Mouse (Mus musculus) liver, embryonic 14.5 days (tissue): Measurements from ENCODE around the gene Cebpe. TPM values are rescaled to one million over a fixed set of nuclear protein-coding genes. Genes with fewer than 3 reads are reported as not detected.

ENCODE experiments used
- ATAC-seq: fragments of 200-750 bp; cut with Nextera tagmentation; 2 replicates; pipeline ENCODE4 v1.8.0; 2017; ENCODE audit warnings: moderate number of reproducible peaks, mild to moderate bottlenecking, moderate library complexity; ENCODE audit not compliant: insufficient read depth
- DNase-seq, 3 experiments: peaks; one replicate each; pipeline ENCODE4 v3.0.0-alpha.2; 2012 to 2013; ENCODE audit warnings: low read depth in 3 of 3, low spot score in 3 of 3
- H3K27ac ChIP-seq: fragments of 300-500 bp; sonication (generic); 2 replicates; pipeline ENCODE4 v1.5.1; 2014; ENCODE audit warnings: moderate library complexity, mild to moderate bottlenecking, control low read depth, inconsistent platforms
- H3K27me3 ChIP-seq: fragments of 300-500 bp; sonication (generic); 2 replicates; pipeline ENCODE4 v1.6.1; 2014; ENCODE audit warnings: mild to moderate bottlenecking, low read length, moderate library complexity; ENCODE audit not compliant: control insufficient read depth, insufficient read depth
- H3K36me3 ChIP-seq: fragments of 300-500 bp; sonication (generic); replicated peaks from 2 replicates; pipeline ENCODE4 v1.6.1; 2014; ENCODE audit warnings: low read depth; ENCODE audit not compliant: control insufficient read depth, insufficient read depth
- H3K4me1 ChIP-seq, 2 experiments: fragments of 200-500 bp in 1 of 2; fragments of 300-500 bp in 1 of 2; sonication (generic) in 1 of 2; replicated peaks; 2 replicates each; pipeline ENCODE4 v1.6.1; 2012 to 2014; ENCODE audit warnings: antibody characterized with exemption in 1 of 2, inconsistent platforms in 1 of 2, low read length in 1 of 2; ENCODE audit not compliant: control insufficient read depth in 2 of 2, insufficient read depth in 2 of 2
- H3K4me2 ChIP-seq: fragments of 300-500 bp; sonication (generic); 2 replicates; pipeline ENCODE4 v1.6.1; 2014; ENCODE audit warnings: low read depth, mild to moderate bottlenecking, control low read depth, moderate library complexity
- H3K4me3 ChIP-seq, 2 experiments: fragments of 200-500 bp in 1 of 2; fragments of 300-500 bp in 1 of 2; sonication (generic) in 1 of 2; 2 replicates each; pipeline ENCODE4 v1.5.1; 2012 to 2014; ENCODE audit warnings: low read depth in 2 of 2, low read length in 2 of 2, mild to moderate bottlenecking in 2 of 2, control low read depth in 1 of 2, inconsistent platforms in 1 of 2, moderate library complexity in 1 of 2; ENCODE audit not compliant: insufficient read depth in 1 of 2
- H3K9ac ChIP-seq: fragments of 300-500 bp; sonication (generic); replicated peaks from 2 replicates; pipeline ENCODE4 v1.6.1; 2014; ENCODE audit warnings: mild to moderate bottlenecking, control low read depth, moderate library complexity
- H3K9me3 ChIP-seq: fragments of 300-500 bp; sonication (generic); 2 replicates; pipeline ENCODE4 v1.6.1; 2016; ENCODE audit warnings: low read length, mixed read lengths; ENCODE audit not compliant: control insufficient read depth
- CTCF ChIP-seq: IDR thresholded peaks from 2 replicates; pipeline ENCODE4 v1.5.1; 2016; ENCODE audit warnings: antibody characterized with exemption, low read depth, control low read depth
- EP300 ChIP-seq: IDR thresholded peaks from 2 replicates; pipeline ENCODE4 v1.6.1; 2016; ENCODE audit warnings: antibody characterized with exemption, low read depth
- WGBS: fragments of 180-500 bp; shearing (Covaris S2); extraction: QIAGEN DNeasy Blood & Tissue Kit; methylation state at CpG from one replicate; pipeline ENCODE4 v1.1.7; 2014; ENCODE audit not compliant: insufficient replicate concordance; 5-methylcytosine and 5-hydroxymethylcytosine counted together
- polyA plus RNA-seq, 2 experiments: library from polyadenylated mRNA; depleted of rRNA in 1 of 2; stranded (reverse) in 1 of 2; unstranded in 1 of 2; fragments of >200 nt; fragmentation: Nextera tagmentation in 1 of 2; extraction: Ambion mirVana in 1 of 2; gene quantifications; 2 replicates each; pipeline versions ENCODE4 v1.2.1 to v1.2.3; 2012 to 2014

Cebpe gene
- polyA plus RNA-seq, 2 experiments: 5.1 to 6.3 TPM

GRCm38 (mm10) chr14:54734004-54734403 lies 22.0 kb upstream of the Cebpe start:
- H3K4me3 ChIP-seq: no peak overlapping the region
- H3K4me2 ChIP-seq: no peak overlapping the region
- H3K27ac ChIP-seq: no peak overlapping the region
- WGBS: 56% methylated on average over 4 of the region's 4 CpGs
- TF ChIP-seq CTCF: no peak
- TF ChIP-seq EP300: no peak
- ATAC-seq (no peak), DNase-seq (no peak)
- H3K36me3 ChIP-seq: no peaks in the 10 kb centered on the region
- H3K9me3 ChIP-seq: no peaks in the 10 kb centered on the region
- no peaks in the 10 kb centered on the region for H3K27me3 ChIP-seq
- no peaks in the 10 kb centered on the region for H3K4me1 ChIP-seq
- no peak overlapping the region for H3K9ac ChIP-seq

GRCm38 (mm10) chr14:54732206-54732605 lies 20.2 kb upstream of the Cebpe start:
- no peak overlapping the region for H3K9ac ChIP-seq
- no peak overlapping the region for H3K4me2 ChIP-seq
- H3K9me3 ChIP-seq: no peaks in the 10 kb centered on the region
- no peaks in the 10 kb centered on the region for H3K4me1 ChIP-seq
- H3K27me3 ChIP-seq: no peaks in the 10 kb centered on the region
- 66% methylated on average over 8 of the region's 8 CpGs for WGBS
- no peak overlapping the region for H3K4me3 ChIP-seq
- ATAC-seq (no peak), DNase-seq (no peak)
- H3K36me3 ChIP-seq: no peaks in the 10 kb centered on the region
- TF ChIP-seq CTCF (no peak), EP300 (no peak)
- H3K27ac ChIP-seq: no peak overlapping the region

- no peak overlapping the region for H3K4me2 ChIP-seq
- H3K27ac ChIP-seq: no peak overlapping the region
- no peak for DNase-seq
- H3K9me3 ChIP-seq: no peaks in the 10 kb centered on the region
- TF ChIP-seq EP300 (no peak), CTCF (no peak)
- no peaks in the 10 kb centered on the region for H3K36me3 ChIP-seq
- no peak for ATAC-seq
- no peak overlapping the region for H3K4me3 ChIP-seq
- H3K4me1 ChIP-seq: no peaks in the 10 kb centered on the region
- H3K27me3 ChIP-seq: no peaks in the 10 kb centered on the region
- no peak overlapping the region for H3K9ac ChIP-seq
- 77% methylated on average over 6 of the region's 6 CpGs for WGBS
Measured at GRCm38 (mm10) chr14:54730305-54730704, 18.3 kb upstream of the Cebpe start.

GRCm38 (mm10) chr14:54728823-54729653 lies 17.1 kb upstream of the Cebpe start:
- TF ChIP-seq CTCF: no peak
- TF ChIP-seq EP300: no peak
- no peaks in the 10 kb centered on the region for H3K9me3 ChIP-seq
- no peak overlapping the region for H3K27ac ChIP-seq
- DNase-seq: no peak
- WGBS: 64% methylated on average over 13 of the region's 13 CpGs
- H3K4me3 ChIP-seq: no peak overlapping the region
- ATAC-seq: no peak
- no peaks in the 10 kb centered on the region for H3K36me3 ChIP-seq
- no peaks in the 10 kb centered on the region for H3K27me3 ChIP-seq
- H3K4me1 ChIP-seq: no peaks in the 10 kb centered on the region
- no peak overlapping the region for H3K9ac ChIP-seq
- H3K4me2 ChIP-seq: no peak overlapping the region

- H3K9ac ChIP-seq: no peak overlapping the region
- DNase-seq (no peak), ATAC-seq (no peak)
- no peaks in the 10 kb centered on the region for H3K4me1 ChIP-seq
- H3K9me3 ChIP-seq: no peaks in the 10 kb centered on the region
- H3K36me3 ChIP-seq: no peaks in the 10 kb centered on the region
- no peak for TF ChIP-seq CTCF
- no peak for TF ChIP-seq EP300
- no peak overlapping the region for H3K4me3 ChIP-seq
- no peaks in the 10 kb centered on the region for H3K27me3 ChIP-seq
- H3K27ac ChIP-seq: no peak overlapping the region
- 55% methylated on average over 5 of the region's 5 CpGs for WGBS
- H3K4me2 ChIP-seq: no peak overlapping the region
Measured at GRCm38 (mm10) chr14:54727565-54727964, 15.6 kb upstream of the Cebpe start.
